Mouse (Mus musculus) frontal cortex, postnatal 36 days (tissue): ENCODE results near the gene Olfr157.

Source experiments
- DNase-seq, 2 experiments: peaks; one replicate each; pipeline ENCODE4 v3.0.0; 2022; ENCODE audit warnings: low spot score in 2 of 2

Gene Olfr157

GRCm38 (mm10) chr4:43840101-43840500, at the start of gene Olfr157:
Olfr157 (minus strand) TSS chr4:43840201.
- no peak for DNase-seq

- DNase-seq = no peak
Observed at GRCm38 (mm10) chr4:43884196-43884595, 44.2 kb upstream of the Olfr157 start.

- no peak for DNase-seq
Observed at GRCm38 (mm10) chr4:43879566-43879965, 39.6 kb upstream of the Olfr157 start.

- DNase-seq = no peak
Observed at GRCm38 (mm10) chr4:43878121-43878776, 38.2 kb upstream of the Olfr157 start.

- DNase-seq = no peak
Observed at GRCm38 (mm10) chr4:43877230-43877629, 37.2 kb upstream of the Olfr157 start.

GRCm38 (mm10) chr4:43875919-43876411, 36.0 kb upstream of the Olfr157 start:
- peak; percentile 13 to 19 for DNase-seq

- DNase-seq = peak; percentile 79
Observed at GRCm38 (mm10) chr4:43875160-43875918, 35.3 kb upstream of the Olfr157 start, which contains the start of gene Reck. Reck (plus strand) TSS chr4:43875530.

- DNase-seq = no peak
Observed at GRCm38 (mm10) chr4:43874501-43874900, 34.5 kb upstream of the Olfr157 start.

GRCm38 (mm10) chr4:43869821-43870220, 29.8 kb upstream of the Olfr157 start:
- DNase-seq = no peak

- DNase-seq = no peak
Observed at GRCm38 (mm10) chr4:43863298-43863697, 23.3 kb upstream of the Olfr157 start.

- peak; percentile 65 to 79 for DNase-seq
Observed at GRCm38 (mm10) chr4:43860744-43861519, 20.9 kb upstream of the Olfr157 start.

- DNase-seq = no peak
Observed at GRCm38 (mm10) chr4:43859886-43860285, 19.9 kb upstream of the Olfr157 start.

GRCm38 (mm10) chr4:43854101-43854500, 14.1 kb upstream of the Olfr157 start:
- DNase-seq = no peak

GRCm38 (mm10) chr4:43851265-43851664, 11.3 kb upstream of the Olfr157 start, which contains the start of gene Olfr155:
Olfr155 (plus strand) TSS chr4:43851565.
- no peak for DNase-seq

GRCm38 (mm10) chr4:43838326-43838725, 1.7 kb downstream of the Olfr157 start:
- no peak for DNase-seq

- DNase-seq = no peak
Observed at GRCm38 (mm10) chr4:43834749-43835148, 5.3 kb downstream of the Olfr157 start.

GRCm38 (mm10) chr4:43833752-43834151, 6.2 kb downstream of the Olfr157 start:
- no peak for DNase-seq

- DNase-seq = no peak
Observed at GRCm38 (mm10) chr4:43832031-43832430, 8.0 kb downstream of the Olfr157 start.

- DNase-seq = no peak
Observed at GRCm38 (mm10) chr4:43828806-43829205, 11.2 kb downstream of the Olfr157 start.

- DNase-seq = no peak
Observed at GRCm38 (mm10) chr4:43823845-43824337, 16.1 kb downstream of the Olfr157 start, which contains the start of gene Olfr156. Olfr156 (minus strand) TSS chr4:43823895.

GRCm38 (mm10) chr4:43822896-43823550, 17.0 kb downstream of the Olfr157 start:
- peak in 1 of 2 experiments; percentile 1 for DNase-seq
